In genomic region chr6:145366488-145366887, GRCm38 (mm10) we compare ENCODE assay signal across 15 mouse cellular contexts.
"Had no signal": no experiment of that assay in that cellular context is flagged by ENCODE, and none has a peak within 500 bp of the region (broad histone marks: within the 10 kb centered on the region; RNA-seq: fewer than 3 reads in every experiment).

No protein-coding gene starts in this region.

- H3K27ac ChIP-seq: kidney, postnatal 0 days; limb, embryonic 12.5 days; liver, embryonic 15.5 days; lung, embryonic 15.5 days; midbrain, embryonic 10.5 days; neural tube, embryonic 15.5 days; stomach, postnatal 0 days had no signal

- DNase-seq: kidney, adult 11 months; layer of hippocampus, adult 9-11 months; layer of hippocampus, postnatal 36 days; midbrain, embryonic 14.5 days; right cerebral cortex, adult 18-20 months; right cerebral cortex, postnatal 25 days; thymus, postnatal 4 days had no signal

- H3K4me1 ChIP-seq: liver, embryonic 15.5 days had no signal

- H3K9ac ChIP-seq: limb, embryonic 12.5 days; liver, embryonic 15.5 days; lung, embryonic 15.5 days; neural tube, embryonic 15.5 days had no signal

- H3K27me3 ChIP-seq: limb, embryonic 12.5 days; liver, embryonic 15.5 days; lung, embryonic 15.5 days; neural tube, embryonic 15.5 days had no signal

- H3K4me3 ChIP-seq: limb, embryonic 12.5 days; liver, embryonic 15.5 days; lung, embryonic 15.5 days; midbrain, embryonic 10.5 days; myocyte; neural tube, embryonic 15.5 days had no signal

- H3K36me3 ChIP-seq: limb, embryonic 12.5 days; liver, embryonic 15.5 days; lung, embryonic 15.5 days; midbrain, embryonic 10.5 days; neural tube, embryonic 15.5 days had no signal
